Mouse (Mus musculus) embryonic facial prominence, embryonic 15.5 days (tissue): ENCODE measurements at regions not wholly inside any gene's neighbourhood (a gene's known extent, or its start where the extent isn't known, plus 50 kb on each side); places are given as distances from the start of the nearest gene placed in this dataset.

Experiments
- ATAC-seq: fragments of 200-750 bp; cut with Nextera tagmentation; 2 replicates; pipeline ENCODE4 v1.8.0; 2017; ENCODE audit warnings: low read depth, moderate TSS enrichment; ENCODE audit not compliant: insufficient number of reproducible peaks, low FRiP score, low TSS enrichment
- H3K27ac ChIP-seq: fragments of 300-500 bp; sonication (generic); replicated peaks from 2 replicates; pipeline ENCODE4 v1.5.1; 2015; ENCODE audit warnings: mild to moderate bottlenecking, inconsistent platforms
- H3K27me3 ChIP-seq: fragments of 300-500 bp; sonication (generic); 2 replicates; pipeline ENCODE4 v1.6.1; 2015; ENCODE audit warnings: inconsistent platforms
- H3K36me3 ChIP-seq: fragments of 300-500 bp; sonication (generic); 2 replicates; pipeline ENCODE4 v1.6.1; 2015; ENCODE audit warnings: mild to moderate bottlenecking, inconsistent platforms
- H3K4me1 ChIP-seq: fragments of 300-500 bp; sonication (generic); 2 replicates; pipeline ENCODE4 v1.6.1; 2015; ENCODE audit warnings: inconsistent platforms
- H3K4me2 ChIP-seq: fragments of 300-500 bp; sonication (generic); replicated peaks from 2 replicates; pipeline ENCODE4 v1.6.1; 2015; ENCODE audit warnings: mild to moderate bottlenecking, inconsistent platforms
- H3K4me3 ChIP-seq: fragments of 300-500 bp; sonication (generic); replicated peaks from 2 replicates; pipeline ENCODE4 v1.5.1; 2015; ENCODE audit warnings: mild to moderate bottlenecking, inconsistent platforms
- H3K9ac ChIP-seq: fragments of 300-500 bp; sonication (generic); 2 replicates; pipeline ENCODE4 v1.6.1; 2015; ENCODE audit warnings: inconsistent platforms
- H3K9me3 ChIP-seq: fragments of 300-500 bp; sonication (generic); replicated peaks from 2 replicates; pipeline ENCODE4 v1.6.1; 2016; ENCODE audit warnings: inconsistent platforms
- WGBS: fragments of 180-500 bp; shearing (Covaris S2); methylation state at CpG from one replicate; pipeline ENCODE4 v1.1.7; 2015; 5-methylcytosine and 5-hydroxymethylcytosine counted together

DNA sequence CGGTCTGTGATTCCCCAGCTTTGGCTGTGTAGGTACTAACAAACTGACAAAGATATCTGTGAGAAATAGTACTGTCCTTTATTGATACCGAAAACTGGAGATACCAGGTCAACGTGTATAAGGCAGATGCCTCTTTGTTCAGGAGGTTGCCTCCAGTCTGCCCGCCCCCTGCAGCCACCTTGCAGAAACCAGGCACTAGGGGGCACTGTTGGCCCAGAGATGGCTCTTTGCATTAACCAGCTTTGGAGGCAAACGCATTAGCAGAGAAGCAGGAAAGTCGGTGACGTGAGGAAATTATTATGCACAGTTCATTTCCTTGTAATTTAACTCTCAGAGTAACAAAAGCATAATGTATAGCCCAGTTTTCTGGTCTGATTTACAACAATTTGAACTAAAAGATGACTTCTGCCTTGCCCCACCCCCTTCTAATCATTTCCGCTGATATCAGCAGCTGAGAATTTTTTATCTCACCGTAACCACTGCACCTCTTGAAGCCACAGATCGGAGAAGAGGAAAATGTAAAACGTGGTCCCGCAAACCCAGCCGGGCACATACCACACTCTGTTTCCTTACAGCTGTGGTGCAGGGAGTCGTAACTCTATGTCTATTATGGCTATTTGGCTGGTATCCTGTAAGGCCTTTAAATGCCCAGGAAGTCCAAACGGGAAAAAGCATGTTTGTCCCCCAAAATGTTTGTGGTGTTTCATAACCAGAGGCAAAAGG, 203.5 kb downstream of the Icos start:
- Histone ChIP-seq H3K9me3 (no peaks in the 10 kb centered on the region), H3K36me3 (no peaks in the 10 kb centered on the region), H3K4me1 (peaks cover 13% of the 10 kb centered on the region), H3K27me3 (no peaks in the 10 kb centered on the region), H3K4me3 (peak overlapping the region; percentile 25), H3K27ac (no peak overlapping the region), H3K4me2 (peak overlapping the region; percentile 40), H3K9ac (no peak overlapping the region)
- peak; percentile 54; the same call in 1 of the 2 replicates for ATAC-seq
- 12% methylated on average over 15 of the region's 15 CpGs for WGBS

DNA sequence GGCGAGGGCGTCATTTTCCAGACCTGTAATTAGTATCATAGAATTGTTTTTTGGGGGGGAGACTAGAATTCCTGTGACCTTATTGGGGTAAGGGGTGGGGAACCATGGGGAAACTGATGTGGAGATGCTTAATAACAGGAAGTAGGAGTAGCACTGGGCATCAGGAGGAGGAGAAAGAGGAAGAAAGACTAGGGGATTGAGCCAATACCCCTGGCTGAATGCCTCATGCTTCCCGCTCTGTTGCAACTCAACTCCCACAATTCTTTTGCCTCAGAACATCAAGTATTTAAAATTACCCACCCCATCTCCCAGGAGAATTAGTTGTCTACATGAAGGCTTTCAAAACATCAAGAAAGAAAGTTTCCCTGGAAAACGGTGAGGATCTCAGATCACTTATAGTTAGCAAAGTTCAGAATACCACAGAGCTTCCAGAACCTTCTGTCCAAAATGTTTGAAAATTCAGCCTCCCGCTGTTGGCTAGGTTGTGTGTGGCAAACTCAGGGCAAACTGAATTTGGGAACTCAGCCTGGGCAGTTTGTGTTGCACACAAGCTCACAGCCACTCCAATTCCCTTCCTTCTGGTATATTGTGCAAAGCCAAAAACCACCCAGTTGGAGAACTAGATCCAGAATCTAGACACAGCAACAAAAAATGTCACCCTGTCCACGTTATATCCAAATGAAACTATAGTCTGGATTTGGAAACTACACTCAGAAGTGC, 209.8 kb downstream of the Icos start:
- H3K4me1 ChIP-seq = no peaks in the 10 kb centered on the region
- no peaks in the 10 kb centered on the region for H3K9me3 ChIP-seq
- no peak overlapping the region for H3K4me3 ChIP-seq
- no peak overlapping the region for H3K4me2 ChIP-seq
- WGBS = 76% methylated on average over 6 of the region's 6 CpGs
- H3K36me3 ChIP-seq = no peaks in the 10 kb centered on the region
- no peak for ATAC-seq
- H3K27ac ChIP-seq = no peak overlapping the region
- no peaks in the 10 kb centered on the region for H3K27me3 ChIP-seq
- H3K9ac ChIP-seq = no peak overlapping the region

DNA sequence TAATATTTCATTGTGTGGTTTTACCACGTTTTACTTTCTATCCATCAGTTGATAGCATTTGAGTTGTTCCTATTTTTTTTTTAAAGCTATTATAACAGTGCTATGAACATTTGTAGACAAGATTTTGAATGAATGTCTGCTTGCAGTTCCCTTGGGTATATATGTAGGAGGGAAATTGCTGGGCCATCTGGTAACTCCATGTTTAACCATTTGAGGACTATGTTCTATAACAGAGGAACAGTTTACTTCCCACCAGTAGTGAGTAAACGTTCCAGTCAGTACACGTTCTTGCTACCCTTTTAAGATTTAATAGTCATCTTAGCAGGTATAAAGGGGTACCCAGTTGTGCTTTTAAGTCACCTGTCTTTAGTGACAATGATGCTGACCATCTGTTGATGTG, 213.2 kb downstream of the Icos start:
- Histone ChIP-seq H3K36me3 (no peaks in the 10 kb centered on the region), H3K4me1 (no peaks in the 10 kb centered on the region), H3K4me3 (no peak overlapping the region), H3K27ac (no peak overlapping the region), H3K9me3 (no peaks in the 10 kb centered on the region), H3K9ac (no peak overlapping the region), H3K4me2 (no peak overlapping the region), H3K27me3 (0 out of 2 replicates have a peak, but pooled peaks cover 2% of the 10 kb centered on the region)
- WGBS = 62% methylated on average over 3 of the region's 3 CpGs
- no peak for ATAC-seq

DNA sequence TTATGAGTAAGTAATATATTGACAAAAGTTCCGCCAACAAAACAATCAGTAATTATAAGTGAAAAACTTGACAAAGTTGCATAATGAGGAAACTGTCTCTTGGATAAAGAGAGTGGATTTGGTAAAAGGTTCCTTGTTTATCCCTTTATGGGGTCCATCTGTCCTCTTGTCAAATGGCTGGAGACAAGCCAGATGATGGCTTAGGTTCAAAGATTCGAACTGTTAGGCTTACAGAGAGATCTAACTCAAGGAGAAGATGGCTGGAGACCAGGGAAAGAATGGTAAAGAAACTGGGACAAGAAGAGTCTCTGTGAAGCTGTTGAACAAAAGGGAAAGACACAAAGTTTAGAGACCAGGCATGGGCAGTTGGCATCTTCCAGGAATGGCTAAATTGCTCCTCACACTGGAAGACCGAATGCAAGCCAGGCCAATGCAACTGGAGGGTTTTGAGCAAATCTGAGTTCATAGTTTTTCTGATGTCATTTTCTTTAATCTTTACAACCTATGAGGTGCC, 220.9 kb downstream of the Icos start:
- no peak for ATAC-seq
- no peak overlapping the region for H3K4me3 ChIP-seq
- H3K9me3 ChIP-seq = no peaks in the 10 kb centered on the region
- H3K4me2 ChIP-seq = no peak overlapping the region
- H3K4me1 ChIP-seq = peaks cover 8% of the 10 kb centered on the region
- no peak overlapping the region for H3K27ac ChIP-seq
- 89% methylated on average over 3 of the region's 3 CpGs for WGBS
- no peak overlapping the region for H3K9ac ChIP-seq
- no peaks in the 10 kb centered on the region for H3K36me3 ChIP-seq
- no peaks in the 10 kb centered on the region for H3K27me3 ChIP-seq

DNA sequence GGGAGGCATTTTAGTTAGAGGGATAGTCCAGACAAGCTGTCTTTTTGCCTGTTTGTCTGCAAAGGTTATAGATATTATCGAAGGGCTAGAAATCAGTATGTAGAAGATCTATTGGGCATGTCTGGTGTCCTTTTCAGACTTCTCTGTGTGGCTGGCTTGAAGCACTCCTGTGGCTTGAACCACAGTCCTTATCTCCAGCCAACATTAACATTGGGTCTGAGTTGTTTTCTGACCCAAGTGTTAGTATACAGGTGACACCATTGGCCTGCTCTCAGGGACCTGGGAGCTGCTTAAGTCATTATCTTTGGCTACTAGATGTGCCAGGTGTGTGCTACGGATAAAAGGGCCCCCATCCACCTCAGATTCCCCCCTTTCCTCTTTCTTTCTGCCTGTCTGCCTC, 223.3 kb downstream of the Icos start:
- no peak overlapping the region for H3K4me2 ChIP-seq
- WGBS = 83% methylated on average over 2 of the region's 2 CpGs
- no peaks in the 10 kb centered on the region for H3K9me3 ChIP-seq
- H3K4me3 ChIP-seq = no peak overlapping the region
- ATAC-seq = no peak
- H3K36me3 ChIP-seq = no peaks in the 10 kb centered on the region
- H3K27me3 ChIP-seq = no peaks in the 10 kb centered on the region
- H3K27ac ChIP-seq = no peak overlapping the region
- peaks cover 10% of the 10 kb centered on the region for H3K4me1 ChIP-seq
- H3K9ac ChIP-seq = no peak overlapping the region

DNA sequence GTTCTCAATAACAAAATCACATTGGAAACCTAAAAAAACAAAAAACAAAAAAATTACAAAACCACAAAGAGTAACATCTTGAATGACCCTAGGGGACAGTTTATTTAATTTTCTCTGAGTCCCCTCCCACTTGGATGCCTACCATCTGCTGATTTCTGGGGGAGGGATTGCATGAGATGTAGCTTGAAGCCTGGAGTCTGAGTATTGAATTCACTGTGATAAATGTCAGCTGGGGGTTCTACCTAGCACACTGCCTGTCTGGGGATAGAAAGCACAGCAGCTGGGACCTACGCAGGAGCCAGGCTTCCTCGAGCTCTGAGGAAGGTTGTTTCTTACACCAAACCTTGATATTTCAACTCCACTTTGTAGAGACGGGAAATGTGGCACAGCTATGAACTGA, 224.4 kb downstream of the Icos start:
- H3K4me1 ChIP-seq = peaks cover 10% of the 10 kb centered on the region
- H3K9ac ChIP-seq = no peak overlapping the region
- H3K27me3 ChIP-seq = no peaks in the 10 kb centered on the region
- no peak overlapping the region for H3K27ac ChIP-seq
- H3K4me3 ChIP-seq = no peak overlapping the region
- no peaks in the 10 kb centered on the region for H3K36me3 ChIP-seq
- H3K4me2 ChIP-seq = no peak overlapping the region
- no peaks in the 10 kb centered on the region for H3K9me3 ChIP-seq
- ATAC-seq = no peak
- 61% methylated on average over 3 of the region's 3 CpGs for WGBS

DNA sequence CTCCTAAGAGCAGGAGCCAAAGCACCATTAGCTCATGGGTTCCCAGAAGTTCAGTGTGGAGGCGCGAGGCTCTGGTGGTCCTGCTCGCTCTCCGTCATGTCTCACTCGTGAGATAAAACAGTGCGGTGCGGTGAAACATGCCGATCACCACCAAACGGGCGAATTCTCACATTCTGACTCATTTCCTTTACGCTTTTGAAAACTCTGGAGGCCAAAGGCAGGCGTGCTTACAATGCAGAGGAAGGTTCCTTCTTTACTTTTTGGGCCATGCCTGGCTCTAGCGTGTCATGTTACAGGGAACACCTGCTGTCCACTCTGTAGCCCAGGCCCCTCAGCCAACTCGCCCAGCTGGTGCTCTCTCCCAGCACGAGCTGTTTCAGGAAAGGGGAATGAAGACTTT, 225.4 kb downstream of the Icos start:
- Histone ChIP-seq H3K4me2 (peak overlapping the region; percentile 12; the same call in 1 of the 2 replicates), H3K4me1 (peaks cover 10% of the 10 kb centered on the region), H3K27me3 (no peaks in the 10 kb centered on the region), H3K9me3 (no peaks in the 10 kb centered on the region), H3K4me3 (no peak overlapping the region), H3K27ac (no peak overlapping the region), H3K9ac (no peak overlapping the region), H3K36me3 (no peaks in the 10 kb centered on the region)
- 26% methylated on average over 15 of the region's 15 CpGs for WGBS
- ATAC-seq = peak; percentile 70; the same call in 1 of the 2 replicates

DNA sequence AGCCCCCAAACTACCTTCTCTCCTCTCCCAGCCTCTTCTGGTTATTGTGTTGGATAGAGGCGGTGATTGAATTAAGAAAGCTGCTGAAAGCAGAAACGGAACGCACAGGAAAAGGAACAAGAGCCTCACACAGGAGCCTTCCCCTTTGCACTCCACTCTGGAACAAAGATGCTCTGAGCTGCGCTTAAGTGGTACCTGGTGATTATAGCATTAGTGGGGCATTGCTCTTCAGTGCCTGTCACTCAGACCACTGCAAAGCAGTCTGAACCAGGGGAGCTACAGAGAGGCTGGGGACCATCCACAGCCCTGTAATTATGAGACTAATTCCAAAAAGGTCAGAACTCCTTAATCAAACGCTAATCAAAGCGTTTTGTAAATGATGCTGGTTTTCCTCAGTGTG, 225.9 kb downstream of the Icos start:
- Histone ChIP-seq H3K27ac (no peak overlapping the region), H3K27me3 (no peaks in the 10 kb centered on the region), H3K4me3 (no peak overlapping the region), H3K4me1 (peaks cover 10% of the 10 kb centered on the region), H3K36me3 (no peaks in the 10 kb centered on the region), H3K4me2 (peak overlapping the region; percentile 12; the same call in 1 of the 2 replicates), H3K9me3 (no peaks in the 10 kb centered on the region), H3K9ac (no peak overlapping the region)
- WGBS = 13% methylated on average over 6 of the region's 6 CpGs
- ATAC-seq = no peak

DNA sequence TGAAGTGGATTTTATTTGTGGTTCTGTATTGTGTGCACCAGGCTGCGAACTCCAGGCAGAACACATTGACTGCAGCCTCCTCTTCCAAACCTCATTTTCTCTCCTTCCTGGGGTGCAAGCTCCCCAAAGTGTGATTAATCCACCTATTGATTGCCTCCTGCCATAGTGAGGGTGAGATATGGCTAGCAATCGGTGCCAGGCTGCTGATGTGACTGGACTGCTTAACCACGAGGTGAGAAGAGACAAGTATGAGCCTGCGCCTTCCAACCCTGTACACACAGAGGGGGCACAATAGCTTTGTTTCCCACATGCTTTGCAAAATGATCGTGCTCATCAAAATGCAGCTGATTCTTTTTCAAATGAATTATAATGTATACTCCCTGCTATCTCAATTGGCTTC, 227.4 kb downstream of the Icos start:
- Histone ChIP-seq H3K4me2 (no peak overlapping the region), H3K36me3 (no peaks in the 10 kb centered on the region), H3K9ac (no peak overlapping the region), H3K4me1 (peaks cover 10% of the 10 kb centered on the region), H3K27me3 (no peaks in the 10 kb centered on the region), H3K4me3 (no peak overlapping the region), H3K27ac (no peak overlapping the region), H3K9me3 (no peaks in the 10 kb centered on the region)
- WGBS = 69% methylated on average over 5 of the region's 5 CpGs
- no peak for ATAC-seq

DNA sequence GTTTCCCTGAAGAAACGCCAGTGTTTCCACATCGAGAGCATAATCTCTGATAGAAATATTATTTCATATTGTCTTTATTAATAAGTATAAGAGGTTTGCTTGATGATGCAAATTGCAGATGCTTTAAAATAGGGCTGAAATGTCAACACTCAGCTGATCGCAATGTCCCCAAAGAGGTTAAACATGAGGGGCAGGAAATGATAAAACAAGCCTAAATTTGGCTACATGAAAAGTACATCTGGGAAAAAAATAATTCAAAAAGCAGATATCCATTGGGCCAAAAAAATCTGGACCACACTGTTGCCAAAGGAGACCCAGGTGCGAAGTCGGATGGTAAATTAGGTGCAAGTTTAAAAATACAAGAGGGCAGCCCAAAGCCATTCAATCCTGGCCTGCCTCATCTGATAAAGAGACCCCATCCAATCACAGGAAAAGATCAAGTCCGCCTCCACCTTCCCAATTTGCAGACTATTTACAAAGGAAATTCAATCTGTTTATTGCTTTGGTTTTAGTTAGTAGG, 229.2 kb downstream of the Icos start:
- Histone ChIP-seq H3K4me3 (no peak overlapping the region), H3K9me3 (no peaks in the 10 kb centered on the region), H3K27ac (no peak overlapping the region), H3K27me3 (no peaks in the 10 kb centered on the region), H3K9ac (no peak overlapping the region), H3K4me1 (peaks cover 10% of the 10 kb centered on the region), H3K4me2 (no peak overlapping the region), H3K36me3 (no peaks in the 10 kb centered on the region)
- ATAC-seq = no peak
- 87% methylated on average over 6 of the region's 6 CpGs for WGBS

DNA sequence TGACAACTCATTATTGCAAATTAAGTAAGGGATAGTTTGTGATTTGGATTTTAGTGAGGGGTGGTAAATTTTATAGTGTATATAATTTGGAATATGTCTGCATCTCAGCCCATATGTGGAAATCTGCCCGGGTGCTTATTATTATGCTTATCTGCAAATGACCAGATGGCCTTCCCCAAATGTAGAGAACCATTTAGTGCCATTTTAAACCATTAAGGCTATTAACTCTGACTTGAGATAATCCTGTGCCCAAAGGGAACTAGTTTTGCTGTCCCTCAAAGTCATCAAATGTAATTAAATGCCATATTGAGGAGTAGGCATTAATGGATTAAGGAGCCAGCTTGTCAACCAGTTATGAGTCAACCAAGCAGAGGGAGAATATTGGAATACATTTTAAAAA, 230.7 kb downstream of the Icos start:
- no peak for ATAC-seq
- Histone ChIP-seq H3K27ac (no peak overlapping the region), H3K4me2 (no peak overlapping the region), H3K4me1 (peaks cover 4% of the 10 kb centered on the region; the same call in 1 of the 2 replicates), H3K9me3 (no peaks in the 10 kb centered on the region), H3K36me3 (no peaks in the 10 kb centered on the region), H3K4me3 (no peak overlapping the region), H3K27me3 (no peaks in the 10 kb centered on the region), H3K9ac (no peak overlapping the region)
- 59% methylated on average over 1 of the region's 1 CpGs for WGBS
